Mouse (Mus musculus) adipose tissue, adult 10 weeks (tissue): ENCODE results near the gene Kif15. TPM values are rescaled to one million over a fixed set of nuclear protein-coding genes. Genes with fewer than 3 reads are reported as not detected.

ENCODE experiments used
- polyA plus RNA-seq: library from polyadenylated mRNA; stranded (reverse); fragments of 350-450 nt; fragmentation: Illumina TruSeq; extraction: RNeasy Lipid Tissue Mini Kit (QIAGEN cat#74804); gene quantifications from one replicate; pipeline ENCODE4 v1.2.3, GENCODE M21; 2014; ENCODE audit warnings: low read depth, low replicate concordance

The Kif15 gene
- polyA plus RNA-seq, result 2.4 TPM

DNA sequence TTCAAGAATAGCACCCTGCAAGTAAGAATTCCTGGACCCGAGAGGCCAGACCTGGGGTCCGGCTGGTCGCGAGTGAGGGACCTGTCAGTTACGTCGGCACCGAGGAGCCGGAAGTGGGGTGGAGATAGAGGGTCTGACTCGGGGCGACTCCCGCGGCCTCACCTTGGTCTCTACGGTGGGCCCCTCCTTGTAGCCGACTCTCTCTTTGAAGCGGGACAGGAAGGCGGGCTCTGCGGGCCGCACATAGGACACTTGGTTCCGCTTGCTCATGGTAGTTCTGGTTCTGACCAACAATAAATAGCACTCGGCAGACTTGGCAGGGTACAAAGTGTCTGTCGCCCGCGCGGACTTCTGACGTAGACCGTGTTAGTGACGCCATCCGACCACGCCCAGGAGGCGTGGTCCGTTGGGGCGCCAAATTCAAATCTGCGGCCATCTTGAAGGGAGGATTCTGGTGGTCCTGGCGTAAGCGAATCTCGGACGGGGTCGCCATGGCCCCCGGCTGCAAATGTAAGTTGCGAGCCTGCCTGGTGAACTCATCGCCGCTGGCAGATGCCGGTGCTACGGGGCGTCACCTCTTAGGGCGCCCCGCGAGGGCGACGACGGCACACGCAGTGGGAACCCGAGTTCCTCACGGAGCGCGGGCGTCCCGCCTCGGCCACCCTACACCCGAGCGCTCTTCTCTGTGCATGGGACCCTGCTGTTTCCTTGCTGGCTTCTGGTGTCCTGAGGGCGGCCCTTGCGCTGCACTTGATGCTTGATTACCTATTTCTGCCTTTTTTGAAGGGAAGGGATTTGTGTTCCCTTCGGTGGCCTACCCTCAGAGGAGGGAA lies at the start of gene Kif15, which contains the start of gene 1110059G10Rik:
Gene Kif15, plus strand, starts transcription at position 404 of the 833 bp plus-strand sequence.
Gene 1110059G10Rik, minus strand, starts transcription at position 358 of the 833 bp plus-strand sequence.

DNA sequence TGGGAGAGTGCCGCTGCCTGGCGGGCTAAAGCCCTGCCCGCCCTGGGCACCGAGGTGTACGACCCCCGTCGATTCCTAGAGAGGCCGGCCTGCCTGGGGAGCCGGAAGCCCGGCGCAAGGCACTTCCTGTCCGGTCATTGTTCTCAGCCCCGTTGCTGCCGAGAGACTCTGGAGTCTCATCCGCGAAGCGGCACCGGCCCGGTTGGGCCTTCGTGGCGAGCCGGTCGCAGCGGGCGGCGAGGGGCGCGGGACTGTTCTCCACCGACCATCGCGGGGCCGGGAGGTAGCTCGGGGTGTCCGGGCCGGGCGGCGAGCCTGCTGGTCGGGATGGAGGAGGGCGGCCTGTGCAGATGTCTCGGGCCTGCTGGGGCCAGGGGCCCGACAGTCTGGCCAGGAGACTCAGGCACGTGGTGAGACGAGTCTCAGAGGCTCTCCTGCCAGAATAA lies 27.9 kb upstream of the Kif15 start, which contains the start of gene Zfp105:
Gene Zfp105, plus strand, starts transcription at position 137 of the 446 bp plus-strand sequence.

DNA sequence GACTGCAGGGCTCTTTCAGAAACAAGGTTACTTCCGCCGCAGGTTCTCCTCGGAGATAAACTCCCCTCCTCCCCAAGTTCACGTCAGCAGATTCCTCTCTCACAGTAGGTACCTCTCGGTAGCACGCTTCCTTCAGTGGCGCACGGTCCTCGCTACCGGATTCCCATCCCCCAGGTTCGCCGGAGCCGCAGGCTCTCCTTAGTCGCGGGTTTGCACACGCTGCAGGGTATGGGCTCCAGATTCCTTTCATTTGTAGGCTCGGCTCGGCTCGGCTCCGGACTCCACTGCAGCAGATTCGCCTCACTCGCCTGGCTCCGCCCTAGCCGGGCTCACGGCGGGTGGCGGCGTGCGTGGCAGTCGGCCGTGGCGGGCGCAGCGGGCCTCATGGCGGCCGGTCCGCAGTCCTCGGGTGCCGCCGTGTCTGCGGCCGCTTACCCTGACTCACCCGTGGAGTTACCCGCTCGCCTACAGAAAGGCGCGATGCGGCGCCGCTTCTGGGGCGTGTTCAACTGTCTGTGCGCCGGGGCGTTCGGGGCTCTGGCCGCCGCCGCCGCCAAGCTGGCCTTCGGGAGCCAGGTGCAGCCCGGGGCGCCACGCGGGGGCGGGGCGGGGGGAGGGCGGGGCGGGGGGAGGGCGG lies 70.3 kb downstream of the Kif15 start, which contains the start of gene Tmem42:
Gene Tmem42, plus strand, starts transcription at position 332 of the 637 bp plus-strand sequence.

DNA sequence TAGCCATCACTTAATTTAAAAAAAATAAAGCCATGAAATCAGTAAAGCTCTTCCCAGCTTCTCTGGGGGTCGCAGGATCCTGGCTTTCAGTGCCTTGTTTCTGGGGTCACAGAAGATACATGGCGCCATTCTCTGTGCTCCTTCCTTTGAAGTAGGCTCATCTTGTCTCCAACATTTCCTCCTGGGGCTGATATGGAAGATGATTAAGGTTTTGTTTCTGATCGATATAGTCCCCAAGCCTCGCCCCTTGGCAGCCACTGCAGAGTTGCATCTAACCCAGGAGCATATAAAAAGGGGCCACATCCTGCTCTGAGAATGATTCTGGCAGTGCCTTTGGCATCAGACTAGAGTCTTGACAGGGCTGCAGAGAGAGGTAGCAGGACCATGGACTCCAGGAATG lies 83.6 kb downstream of the Kif15 start, which contains the start of gene Tgm4:
Gene Tgm4, plus strand, starts transcription at position 301 of the 400 bp plus-strand sequence.

Other genes starting within 250 kb of the Kif15 start
- gene Topaz1, start 203.7 kb upstream of the Kif15 start, polyA plus RNA-seq, result 0.98 TPM
- gene Tcaim, start 145.5 kb upstream of the Kif15 start, polyA plus RNA-seq, result 8.5 TPM
- not detected for gene Gm35549, start 107.0 kb upstream of the Kif15 start, polyA plus RNA-seq
- gene Zfp445, start 85.0 kb upstream of the Kif15 start, polyA plus RNA-seq, result 54.5 TPM
- gene Zkscan7, start 65.4 kb upstream of the Kif15 start, polyA plus RNA-seq, result 21.1 TPM
- gene Zfp105, start 28.0 kb upstream of the Kif15 start, polyA plus RNA-seq, result 6.3 TPM
- 19.2 TPM for gene 1110059G10Rik, start within 50 bp of the Kif15 start, polyA plus RNA-seq
- 19.9 TPM for gene Tmem42, start 70.3 kb downstream of the Kif15 start, polyA plus RNA-seq
- 0.84 TPM for gene Tgm4, start 83.7 kb downstream of the Kif15 start, polyA plus RNA-seq
- 47.6 TPM for gene Zdhhc3, start 162.2 kb downstream of the Kif15 start, polyA plus RNA-seq
- 31.2 TPM for gene Exosc7, start 162.2 kb downstream of the Kif15 start, polyA plus RNA-seq
- gene Clec3b, start 199.9 kb downstream of the Kif15 start, polyA plus RNA-seq, result 189 TPM